In genomic region chr9:121741168-121741567, GRCm38 (mm10) we compare ENCODE assay signal across 1 mouse cellular context.
TF ChIP-seq lines count a peak whose summit lies in the region.

No protein-coding gene starts in this region.

TF ChIP-seq in CH12.LX, 34 proteins besides CTCF, POLR2A, EP300 and RAD21 (continued from another document):
- peak; percentile 80 for TF ChIP-seq MXI1 (IDR thresholded peaks at IDR 0.05; ENCODE audit: low read depth, low read length)
- peak; percentile 99 for TF ChIP-seq JUN (IDR thresholded peaks at IDR 0.05; ENCODE audit: insufficient read depth, low read depth, low read length)
- TF ChIP-seq RCOR1 (conservative IDR thresholded peaks at IDR 0.05; ENCODE audit: low read depth, low read length), result peak; percentile 98
- TF ChIP-seq UBTF (IDR thresholded peaks at IDR 0.05; ENCODE audit: low read depth, low read length), result no peak
- no peak for TF ChIP-seq USF1 (IDR thresholded peaks at IDR 0.05; ENCODE audit: low read depth, low read length)
- TF ChIP-seq ETS1 (conservative IDR thresholded peaks at IDR 0.05; ENCODE audit: low read depth, low read length), result peak; percentile 96
- TF ChIP-seq ZKSCAN1 (IDR thresholded peaks at IDR 0.05; ENCODE audit: borderline replicate concordance, low read depth, low read length), result no peak
- peak; percentile 98 for TF ChIP-seq SIN3A (IDR thresholded peaks at IDR 0.05; ENCODE audit: low read length)
- TF ChIP-seq IRF4 (IDR thresholded peaks at IDR 0.05; ENCODE audit: low read depth, low read length), result peak; percentile 100
- peak; percentile 11; the same call in 1 of the 2 replicates for TF ChIP-seq SMC3 (IDR thresholded peaks at IDR 0.05; ENCODE audit: low read depth, low read length)
- TF ChIP-seq MAX (IDR thresholded peaks at IDR 0.05; ENCODE audit: low read length), result no peak
- peak; percentile 95 for TF ChIP-seq MEF2A (IDR thresholded peaks at IDR 0.05; ENCODE audit: borderline replicate concordance, low read depth, low read length)
- no peak for TF ChIP-seq NRF1 (IDR thresholded peaks at IDR 0.05; ENCODE audit: low read depth, low read length)
- peak; percentile 66; the same call in 1 of the 2 replicates for TF ChIP-seq MAZ (IDR thresholded peaks at IDR 0.05; ENCODE audit: low read depth, low read length)
- TF ChIP-seq TCF12 (IDR thresholded peaks at IDR 0.05; ENCODE audit: low read depth, low read length), result peak; percentile 96
- TF ChIP-seq NELFE (IDR thresholded peaks at IDR 0.05; ENCODE audit: low read depth, low read length), result peak; percentile 10; the same call in 1 of the 2 replicates
